Mouse (Mus musculus): ENCODE measurements at regions not wholly inside any gene's neighbourhood (a gene's known extent, or its start where the extent isn't known, plus 50 kb on each side); places are given as distances from the start of the nearest gene placed in this dataset.
"Not testable (repeated sequence)": the region's sequence is repeated elsewhere in the genome, so short reads cannot be mapped to it uniquely, and the experiment has no call there.

DNA sequence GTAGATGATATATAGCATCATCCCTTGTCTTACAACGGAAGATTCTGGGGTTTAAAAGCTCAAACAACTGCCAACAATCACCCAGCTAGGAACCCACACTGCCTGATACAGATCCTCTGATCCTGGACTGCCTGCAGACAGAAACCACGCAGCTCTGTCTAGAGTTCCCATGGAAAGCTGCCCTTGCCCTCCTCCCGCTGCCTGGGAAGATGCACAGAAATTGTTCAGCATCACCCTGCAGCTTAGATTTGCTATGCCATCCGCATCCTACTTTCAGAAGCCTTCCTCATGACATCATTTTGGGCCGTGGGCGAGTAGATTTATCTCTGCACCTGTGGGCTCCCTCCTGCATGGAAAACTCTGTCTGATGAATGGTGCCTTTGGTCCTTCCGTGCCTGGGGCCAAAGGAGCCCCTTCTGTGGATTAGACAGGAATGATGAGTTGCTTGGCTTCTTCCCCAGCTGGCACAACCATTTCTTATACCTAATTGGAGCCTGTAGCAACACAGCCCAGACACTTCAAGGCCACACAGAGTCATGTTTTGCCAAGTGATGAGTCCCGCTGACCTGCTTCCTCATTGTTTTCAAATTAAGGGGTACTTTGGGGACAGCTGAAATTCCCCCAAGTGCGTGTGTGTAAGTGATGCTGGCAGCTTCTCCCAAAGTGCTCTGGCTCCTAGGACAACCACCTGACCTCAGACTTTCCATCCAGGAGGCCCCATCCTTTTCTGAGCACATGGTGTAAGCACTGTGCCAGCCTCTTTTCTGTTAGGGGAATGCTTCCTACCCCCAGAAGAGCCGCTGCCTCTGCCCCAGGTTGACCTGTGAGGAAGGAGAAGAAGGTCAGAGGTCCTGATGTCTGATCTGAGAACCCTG is 153.9 kb downstream of the Snx18 start:
- no peaks in the 10 kb centered on the region for H3K27me3 ChIP-seq (ENCODE audit: control insufficient read depth, insufficient read depth, low read length)
- ATAC-seq (ENCODE audit: low FRiP score) (peak; percentile 66), DNase-seq (ENCODE audit: low spot score) (peak; percentile 16)
- no peaks in the 10 kb centered on the region for H3K36me3 ChIP-seq (ENCODE audit: control insufficient read depth, insufficient read depth, low read length)
- H3K4me1 ChIP-seq (replicated peaks; ENCODE audit: control insufficient read depth, insufficient read depth, low read length), result no peaks in the 10 kb centered on the region
- no peak overlapping the region for H3K9ac ChIP-seq (ENCODE audit: low read depth, low read length)
- H3K4me3 ChIP-seq (ENCODE audit: low read depth, low read length), result no peak overlapping the region
- 71% methylated on average over 10 of the region's 10 CpGs for WGBS
- no peak overlapping the region for H3K4me2 ChIP-seq (replicated peaks; ENCODE audit: low read depth, low read length)
- H3K27ac ChIP-seq (ENCODE audit: low read depth, low read length), result no peak overlapping the region
- H3K9me3 ChIP-seq (ENCODE audit: control insufficient read depth, low read length), result no peaks in the 10 kb centered on the region

- Histone ChIP-seq H3K4me3 (ENCODE audit: low read depth, low read length) (no peak overlapping the region), H3K9me3 (ENCODE audit: control insufficient read depth, low read length) (no peaks in the 10 kb centered on the region)
Observed at GRCm38 (mm10) chr13:113463420-113463819, 154.9 kb downstream of the Snx18 start.

GRCm38 (mm10) chr13:113454490-113455295 is 161.7 kb downstream of the BC067074 start:
- H3K9ac ChIP-seq (ENCODE audit: low read depth, low read length), result no peak overlapping the region

More at GRCm38 (mm10) chr13:113463420-113463819, 154.9 kb downstream of the Snx18 start:
- Histone ChIP-seq H3K9ac (ENCODE audit: low read depth, low read length) (no peak overlapping the region), H3K27me3 (ENCODE audit: control insufficient read depth, insufficient read depth, low read length) (no peaks in the 10 kb centered on the region), H3K4me1 (replicated peaks; ENCODE audit: control insufficient read depth, insufficient read depth, low read length) (no peaks in the 10 kb centered on the region), H3K27ac (ENCODE audit: low read depth, low read length) (no peak overlapping the region), H3K4me2 (replicated peaks; ENCODE audit: low read depth, low read length) (no peak overlapping the region), H3K36me3 (ENCODE audit: control insufficient read depth, insufficient read depth, low read length) (no peaks in the 10 kb centered on the region)
- ATAC-seq (ENCODE audit: low FRiP score) (no peak), DNase-seq (ENCODE audit: low spot score) (no peak)
- 59% methylated on average over 4 of the region's 4 CpGs for WGBS

DNA sequence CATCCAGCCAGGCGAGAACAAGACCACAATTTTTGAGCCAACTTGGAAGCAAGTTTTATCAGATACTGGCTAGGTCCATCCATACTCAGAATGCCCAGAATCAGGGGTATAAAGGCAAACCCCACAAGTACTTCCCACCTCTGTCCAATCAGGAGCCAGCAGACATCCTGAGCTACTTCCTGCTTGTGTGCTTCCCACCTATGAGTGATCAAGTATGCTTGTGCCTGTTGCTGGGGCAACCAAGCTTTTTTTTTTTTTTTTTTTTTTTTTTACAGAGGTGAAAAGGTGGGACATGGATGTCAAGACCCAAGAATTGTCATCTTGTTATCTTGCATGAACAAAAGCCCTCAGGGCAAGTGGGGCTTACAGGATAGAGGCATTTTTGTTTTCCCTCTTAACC is 155.4 kb downstream of the BC067074 start:
- no peaks in the 10 kb centered on the region for H3K36me3 ChIP-seq (ENCODE audit: control insufficient read depth, insufficient read depth, low read length)
- 97% methylated on average over 1 of the region's 1 CpGs for WGBS
- no peak for ATAC-seq (ENCODE audit: low FRiP score)
- no peak overlapping the region for H3K4me2 ChIP-seq (replicated peaks; ENCODE audit: low read depth, low read length)
- H3K4me1 ChIP-seq (replicated peaks; ENCODE audit: control insufficient read depth, insufficient read depth, low read length), result no peaks in the 10 kb centered on the region
- no peak for DNase-seq (ENCODE audit: low spot score)
- no peaks in the 10 kb centered on the region for H3K9me3 ChIP-seq (ENCODE audit: control insufficient read depth, low read length)
- no peak overlapping the region for H3K9ac ChIP-seq (ENCODE audit: low read depth, low read length)
- H3K27me3 ChIP-seq (ENCODE audit: control insufficient read depth, insufficient read depth, low read length), result no peaks in the 10 kb centered on the region
- no peak overlapping the region for H3K4me3 ChIP-seq (ENCODE audit: low read depth, low read length)
- no peak overlapping the region for H3K27ac ChIP-seq (ENCODE audit: low read depth, low read length)

More at GRCm38 (mm10) chr13:113454490-113455295, 161.7 kb downstream of the BC067074 start:
- DNase-seq (ENCODE audit: low spot score) (no peak), ATAC-seq (ENCODE audit: low FRiP score) (no peak)
- no peaks in the 10 kb centered on the region for H3K9me3 ChIP-seq (ENCODE audit: control insufficient read depth, low read length)
- no peak overlapping the region for H3K4me2 ChIP-seq (replicated peaks; ENCODE audit: low read depth, low read length)
- no peaks in the 10 kb centered on the region for H3K4me1 ChIP-seq (replicated peaks; ENCODE audit: control insufficient read depth, insufficient read depth, low read length)
- no peaks in the 10 kb centered on the region for H3K27me3 ChIP-seq (ENCODE audit: control insufficient read depth, insufficient read depth, low read length)
- WGBS, result 76% methylated on average over 11 of the region's 11 CpGs
- H3K4me3 ChIP-seq (ENCODE audit: low read depth, low read length), result no peak overlapping the region
- no peaks in the 10 kb centered on the region for H3K36me3 ChIP-seq (ENCODE audit: control insufficient read depth, insufficient read depth, low read length)
- no peak overlapping the region for H3K27ac ChIP-seq (ENCODE audit: low read depth, low read length)

GRCm38 (mm10) chr13:113446226-113446625 is 153.3 kb downstream of the BC067074 start:
- DNase-seq (ENCODE audit: low spot score) (no peak), ATAC-seq (ENCODE audit: low FRiP score) (no peak)
- no peak overlapping the region for H3K4me2 ChIP-seq (replicated peaks; ENCODE audit: low read depth, low read length)
- no peaks in the 10 kb centered on the region for H3K36me3 ChIP-seq (ENCODE audit: control insufficient read depth, insufficient read depth, low read length)
- no peaks in the 10 kb centered on the region for H3K4me1 ChIP-seq (replicated peaks; ENCODE audit: control insufficient read depth, insufficient read depth, low read length)
- H3K27ac ChIP-seq (ENCODE audit: low read depth, low read length), result no peak overlapping the region
- H3K27me3 ChIP-seq (ENCODE audit: control insufficient read depth, insufficient read depth, low read length), result no peaks in the 10 kb centered on the region
- H3K4me3 ChIP-seq (ENCODE audit: low read depth, low read length), result no peak overlapping the region
- 67% methylated on average over 5 of the region's 5 CpGs for WGBS
- no peak overlapping the region for H3K9ac ChIP-seq (ENCODE audit: low read depth, low read length)
- no peaks in the 10 kb centered on the region for H3K9me3 ChIP-seq (ENCODE audit: control insufficient read depth, low read length)

DNA sequence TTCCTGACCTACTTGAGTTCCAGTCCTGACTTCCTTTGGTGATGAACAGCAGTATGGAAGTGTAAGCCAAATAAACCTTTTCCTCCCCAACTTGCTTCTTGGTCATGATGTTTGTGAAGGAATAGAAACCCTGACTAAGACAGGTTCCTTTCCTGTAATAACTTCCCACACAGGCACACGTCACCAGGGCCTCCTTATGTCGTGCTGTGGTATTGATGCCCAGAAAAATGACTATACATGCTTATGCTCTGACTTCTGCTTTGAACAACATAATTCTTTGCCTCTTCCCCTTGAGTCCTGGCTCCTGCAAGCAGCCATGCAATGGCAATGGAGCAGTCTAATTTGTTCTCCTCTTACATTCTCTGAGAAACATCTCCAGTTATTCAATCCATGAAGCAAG is 151.5 kb downstream of the BC067074 start:
- H3K9ac ChIP-seq (ENCODE audit: low read depth, low read length); DNase-seq (ENCODE audit: low spot score); H3K36me3 ChIP-seq (ENCODE audit: control insufficient read depth, insufficient read depth, low read length); H3K27ac ChIP-seq (ENCODE audit: low read depth, low read length); H3K4me3 ChIP-seq (ENCODE audit: low read depth, low read length); H3K27me3 ChIP-seq (ENCODE audit: control insufficient read depth, insufficient read depth, low read length); H3K4me1 ChIP-seq (replicated peaks; ENCODE audit: control insufficient read depth, insufficient read depth, low read length); H3K4me2 ChIP-seq (replicated peaks; ENCODE audit: low read depth, low read length); ATAC-seq (ENCODE audit: low FRiP score); H3K9me3 ChIP-seq (ENCODE audit: control insufficient read depth, low read length): not testable (repeated sequence)
- 89% methylated on average over 2 of the region's 2 CpGs for WGBS

- Histone ChIP-seq H3K36me3 (ENCODE audit: control insufficient read depth, insufficient read depth, low read length) (no peaks in the 10 kb centered on the region), H3K4me3 (ENCODE audit: low read depth, low read length) (no peak overlapping the region), H3K4me1 (replicated peaks; ENCODE audit: control insufficient read depth, insufficient read depth, low read length) (no peaks in the 10 kb centered on the region), H3K27ac (ENCODE audit: low read depth, low read length) (no peak overlapping the region), H3K9ac (ENCODE audit: low read depth, low read length) (no peak overlapping the region), H3K9me3 (ENCODE audit: control insufficient read depth, low read length) (no peaks in the 10 kb centered on the region), H3K4me2 (replicated peaks; ENCODE audit: low read depth, low read length) (no peak overlapping the region), H3K27me3 (ENCODE audit: control insufficient read depth, insufficient read depth, low read length) (no peaks in the 10 kb centered on the region)
- DNase-seq (ENCODE audit: low spot score) (no peak), ATAC-seq (ENCODE audit: low FRiP score) (no peak)
- 93% methylated on average over 8 of the region's 8 CpGs for WGBS
Observed at GRCm38 (mm10) chr13:113443078-113443477, 150.1 kb downstream of the BC067074 start.

DNA sequence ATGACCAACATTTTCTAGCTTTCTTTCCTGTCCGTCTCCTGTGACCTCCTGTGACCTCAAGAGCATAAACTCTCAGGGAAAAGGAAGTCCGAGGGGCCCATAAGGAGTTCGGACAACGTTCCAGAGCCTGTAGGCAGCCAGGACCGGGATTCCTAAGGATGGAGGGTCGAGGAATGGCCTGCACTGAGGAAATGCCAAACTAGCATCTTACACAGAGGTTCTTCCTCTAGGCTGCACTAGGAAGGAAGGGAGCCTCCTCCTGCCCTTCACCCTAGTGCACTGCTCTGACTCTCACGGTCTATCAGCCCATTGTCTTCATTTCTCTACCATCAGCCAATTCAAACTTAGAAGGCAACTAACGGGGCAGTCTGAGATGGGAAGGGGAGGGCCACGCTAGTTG is 149.2 kb downstream of the BC067074 start:
- no peak overlapping the region for H3K9ac ChIP-seq (ENCODE audit: low read depth, low read length)
- WGBS, result 57% methylated on average over 9 of the region's 9 CpGs
- no peaks in the 10 kb centered on the region for H3K9me3 ChIP-seq (ENCODE audit: control insufficient read depth, low read length)
- H3K36me3 ChIP-seq (ENCODE audit: control insufficient read depth, insufficient read depth, low read length), result no peaks in the 10 kb centered on the region
- no peak overlapping the region for H3K27ac ChIP-seq (ENCODE audit: low read depth, low read length)
- no peak overlapping the region for H3K4me2 ChIP-seq (replicated peaks; ENCODE audit: low read depth, low read length)
- ATAC-seq (ENCODE audit: low FRiP score), result no peak
- H3K27me3 ChIP-seq (ENCODE audit: control insufficient read depth, insufficient read depth, low read length), result no peaks in the 10 kb centered on the region
- no peaks in the 10 kb centered on the region for H3K4me1 ChIP-seq (replicated peaks; ENCODE audit: control insufficient read depth, insufficient read depth, low read length)
- no peak for DNase-seq (ENCODE audit: low spot score)
- H3K4me3 ChIP-seq (ENCODE audit: low read depth, low read length), result no peak overlapping the region

Data from hindbrain, embryonic 11.5 days (tissue).